22 mouse cellular contexts compared by ENCODE assay signal in the genomic region with DNA sequence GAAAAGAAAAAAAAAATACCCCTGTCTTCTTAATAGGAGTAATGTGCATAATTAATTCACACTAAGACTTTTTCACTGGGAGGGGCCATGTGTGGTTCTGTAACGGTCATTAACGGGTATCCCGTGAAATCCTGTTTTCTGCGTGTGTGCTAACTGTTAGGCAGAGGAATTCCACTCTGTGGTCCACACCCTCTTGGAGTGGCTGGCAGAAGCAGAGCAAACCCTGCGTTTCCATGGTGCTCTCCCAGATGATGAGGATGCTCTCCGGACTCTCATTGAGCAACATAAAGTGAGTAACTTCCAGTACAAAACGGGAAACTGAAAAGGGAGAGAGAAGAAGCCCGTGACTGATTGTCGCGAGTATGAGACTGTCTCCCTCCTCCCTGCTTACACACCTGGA.
DNase-seq lines count a peak whose midpoint lies in the region; ATAC-seq lines count a peak whose summit lies in the region.
"Had no signal": no experiment of that assay in that cellular context is flagged by ENCODE, and none has a peak within 500 bp of the region (broad histone marks: within the 10 kb centered on the region; RNA-seq: fewer than 3 reads in every experiment).

No protein-coding gene starts in this region.

- no peak overlapping the region for H3K4me3 ChIP-seq in brown adipose tissue, adult 24 weeks (ENCODE audit: insufficient read depth, low read depth, low read length)
- no peak overlapping the region for H3K4me3 ChIP-seq in hindbrain, embryonic 14.5 days (replicated peaks; ENCODE audit: low read length)
- H3K4me3 ChIP-seq: embryonic facial prominence, embryonic 13.5 days; embryonic facial prominence, embryonic 15.5 days; erythroblast, embryonic 14.5 days; forebrain, embryonic 10.5 days; forebrain, embryonic 12.5 days had no signal

- no peak for ATAC-seq in hindbrain, embryonic 14.5 days (ENCODE audit: low FRiP score)
- ATAC-seq: activated CD4-positive, CD25-positive, alpha-beta regulatory T cell, adult 4 months; forebrain, embryonic 14.5 days; forebrain, embryonic 16.5 days; Patski had no signal

- peaks cover 19% of the 10 kb centered on the region for H3K4me1 ChIP-seq in brown adipose tissue, adult 24 weeks (ENCODE audit: control insufficient read depth, insufficient read depth, insufficient read length, low read length)
- H3K4me1 ChIP-seq in hindbrain, embryonic 14.5 days (replicated peaks; ENCODE audit: control insufficient read depth, insufficient read depth, low read length) = no peaks in the 10 kb centered on the region
- H3K4me1 ChIP-seq: forebrain, embryonic 10.5 days; forebrain, embryonic 12.5 days had no signal

- peak overlapping the region; percentile 55 for H3K27ac ChIP-seq in brown adipose tissue, adult 24 weeks (replicated peaks; ENCODE audit: low read depth, low read length)
- H3K27ac ChIP-seq in hindbrain, embryonic 14.5 days = no peak overlapping the region
- H3K27ac ChIP-seq: embryonic facial prominence, embryonic 13.5 days; embryonic facial prominence, embryonic 15.5 days; forebrain, embryonic 10.5 days; forebrain, embryonic 12.5 days had no signal

- H3K9ac ChIP-seq in hindbrain, embryonic 14.5 days = no peak overlapping the region
- H3K9ac ChIP-seq: embryonic facial prominence, embryonic 13.5 days; embryonic facial prominence, embryonic 15.5 days; forebrain, embryonic 12.5 days had no signal

- intact Hi-C loops in heart, postnatal 14 days (cut with DNase I) = loop anchor here (5.0 kb wide), 1 partner anchor 115 kb away; no protein-coding TSS in a partner anchor

- DNase-seq in heart, adult 11 months = peak; percentile 94
- DNase-seq in heart, postnatal 14 days = no peak
- DNase-seq in right cerebral cortex, postnatal 4 days = no peak
- DNase-seq in hindbrain, embryonic 14.5 days (ENCODE audit: low spot score) = no peak
- DNase-seq: adrenal gland, adult 8-10 months; cerebellum, adult 11 months; cerebellum, adult 18-20 months; cerebellum, adult 8-10 months; cerebellum, adult 9-11 months; cerebellum, postnatal 14 days; cerebellum, postnatal 36 days; embryo, embryonic 11 days had no signal

- H3K4me2 ChIP-seq in hindbrain, embryonic 14.5 days (replicated peaks) = no peak overlapping the region
- H3K4me2 ChIP-seq: embryonic facial prominence, embryonic 13.5 days; embryonic facial prominence, embryonic 15.5 days; forebrain, embryonic 12.5 days had no signal

- 79% methylated on average over 10 of the region's 10 CpGs for WGBS in hindbrain, embryonic 14.5 days

- H3K9me3 ChIP-seq in hindbrain, embryonic 14.5 days (ENCODE audit: control insufficient read depth, low read length) = 0 out of 2 replicates have a peak, but pooled peaks cover 4% of the 10 kb centered on the region
- H3K9me3 ChIP-seq: embryonic facial prominence, embryonic 13.5 days; embryonic facial prominence, embryonic 15.5 days; forebrain, embryonic 12.5 days had no signal

- peaks cover 86% of the 10 kb centered on the region for H3K36me3 ChIP-seq in hindbrain, embryonic 14.5 days (replicated peaks; ENCODE audit: control insufficient read depth, insufficient read depth)

- H3K27me3 ChIP-seq in hindbrain, embryonic 14.5 days (ENCODE audit: control insufficient read depth, insufficient read depth, low read length) = no peaks in the 10 kb centered on the region
- H3K27me3 ChIP-seq: embryonic facial prominence, embryonic 13.5 days; embryonic facial prominence, embryonic 15.5 days; forebrain, embryonic 12.5 days; Patski had no signal
